Mouse (Mus musculus): ENCODE results near the gene Ece1. TPM values are rescaled to one million over a fixed set of nuclear protein-coding genes. Genes with fewer than 3 reads are reported as not detected.

Gene Ece1
- polyA plus RNA-seq, 1 experiment, result 69.9 TPM

- Histone ChIP-seq H3K36me3 (ENCODE audit: control insufficient read depth, insufficient read depth) (no peaks in the 10 kb centered on the region), H3K4me2 (ENCODE audit: low read depth) (no peak overlapping the region), H3K79me2 (ENCODE audit: control insufficient read depth, insufficient read depth) (no peaks in the 10 kb centered on the region), H3K4me3 (no peak overlapping the region), H3K27me3 (ENCODE audit: control insufficient read depth, insufficient read depth, insufficient read length) (no peaks in the 10 kb centered on the region), H3ac (ENCODE audit: control insufficient read depth, insufficient read length) (no peak overlapping the region)
- TF ChIP-seq TCF3 (IDR thresholded peaks at IDR 0.05; ENCODE audit: insufficient read length, low read depth) (no peak), MAX (IDR thresholded peaks at IDR 0.05; ENCODE audit: low read depth) (no peak), CEBPB (IDR thresholded peaks at IDR 0.05; ENCODE audit: insufficient read depth, poor library complexity, severe bottlenecking) (no peak), TCF12 (IDR thresholded peaks at IDR 0.05; ENCODE audit: insufficient read depth, poor library complexity, severe bottlenecking) (no peak), POLR2A (IDR thresholded peaks at IDR 0.05; ENCODE audit: insufficient read length, low read depth) (no peak), REST (IDR thresholded peaks at IDR 0.05; ENCODE audit: insufficient read depth, insufficient read length) (no peak), MYOG (IDR thresholded peaks at IDR 0.05; ENCODE audit: control insufficient read depth in 1 of 3, insufficient read depth in 1 of 3, insufficient read length in 2 of 3, low read depth in 2 of 3) (no peak), SRF (IDR thresholded peaks at IDR 0.05; ENCODE audit: control insufficient read depth, insufficient read length, low read depth) (no peak), POLR2AphosphoS2 (IDR thresholded peaks at IDR 0.05; ENCODE audit: insufficient read length, low read depth) (no peak), MYOD1 (IDR thresholded peaks at IDR 0.05; ENCODE audit: control insufficient read depth in 1 of 3, insufficient read length in 2 of 3, low read depth in 2 of 3) (no peak), USF1 (IDR thresholded peaks at IDR 0.05; ENCODE audit: low read depth) (no peak), E2F4 (IDR thresholded peaks at IDR 0.05; ENCODE audit: insufficient read depth) (no peak)
Measured at GRCm38 (mm10) chr4:137908915-137909314, 46.9 kb downstream of the Ece1 start.

DNA sequence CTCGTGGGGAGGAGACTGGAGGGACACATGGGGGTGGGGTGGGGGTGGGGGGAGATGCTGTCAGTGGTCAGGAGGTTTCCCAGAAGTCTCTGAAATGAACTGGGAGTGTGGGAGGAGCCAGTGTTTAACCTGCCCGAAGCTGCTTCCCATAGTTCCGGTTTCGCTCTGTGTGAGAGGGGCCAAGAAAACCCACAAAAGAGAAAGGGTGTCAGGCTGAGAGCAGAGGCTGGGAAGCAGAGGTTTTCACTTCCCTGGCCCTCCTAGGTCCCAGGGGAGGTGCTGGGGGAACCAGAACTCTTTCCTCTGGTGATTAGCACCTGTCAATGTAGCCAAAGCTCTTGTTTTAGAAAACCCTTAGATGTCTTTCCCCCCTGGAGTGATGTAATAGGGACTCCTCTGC lies 47.4 kb downstream of the Ece1 start:
- Histone ChIP-seq H3ac (ENCODE audit: control insufficient read depth, insufficient read length) (no peak overlapping the region), H3K4me3 (no peak overlapping the region), H3K79me2 (ENCODE audit: control insufficient read depth, insufficient read depth) (no peaks in the 10 kb centered on the region), H3K27me3 (ENCODE audit: control insufficient read depth, insufficient read depth, insufficient read length) (no peaks in the 10 kb centered on the region), H3K36me3 (ENCODE audit: control insufficient read depth, insufficient read depth) (no peaks in the 10 kb centered on the region), H3K4me2 (ENCODE audit: low read depth) (no peak overlapping the region)
- TF ChIP-seq TCF3 (IDR thresholded peaks at IDR 0.05; ENCODE audit: insufficient read length, low read depth) (no peak), POLR2AphosphoS2 (IDR thresholded peaks at IDR 0.05; ENCODE audit: insufficient read length, low read depth) (no peak), TCF12 (IDR thresholded peaks at IDR 0.05; ENCODE audit: insufficient read depth, poor library complexity, severe bottlenecking) (no peak), SRF (IDR thresholded peaks at IDR 0.05; ENCODE audit: control insufficient read depth, insufficient read length, low read depth) (no peak), CEBPB (IDR thresholded peaks at IDR 0.05; ENCODE audit: insufficient read depth, poor library complexity, severe bottlenecking) (no peak), POLR2A (IDR thresholded peaks at IDR 0.05; ENCODE audit: insufficient read length, low read depth) (no peak), USF1 (IDR thresholded peaks at IDR 0.05; ENCODE audit: low read depth) (no peak), MYOG (IDR thresholded peaks at IDR 0.05; ENCODE audit: control insufficient read depth in 1 of 3, insufficient read depth in 1 of 3, insufficient read length in 2 of 3, low read depth in 2 of 3) (no peak), MYOD1 (IDR thresholded peaks at IDR 0.05; ENCODE audit: control insufficient read depth in 1 of 3, insufficient read length in 2 of 3, low read depth in 2 of 3) (no peak), REST (IDR thresholded peaks at IDR 0.05; ENCODE audit: insufficient read depth, insufficient read length) (no peak), MAX (IDR thresholded peaks at IDR 0.05; ENCODE audit: low read depth) (no peak), E2F4 (IDR thresholded peaks at IDR 0.05; ENCODE audit: insufficient read depth) (no peak)

DNA sequence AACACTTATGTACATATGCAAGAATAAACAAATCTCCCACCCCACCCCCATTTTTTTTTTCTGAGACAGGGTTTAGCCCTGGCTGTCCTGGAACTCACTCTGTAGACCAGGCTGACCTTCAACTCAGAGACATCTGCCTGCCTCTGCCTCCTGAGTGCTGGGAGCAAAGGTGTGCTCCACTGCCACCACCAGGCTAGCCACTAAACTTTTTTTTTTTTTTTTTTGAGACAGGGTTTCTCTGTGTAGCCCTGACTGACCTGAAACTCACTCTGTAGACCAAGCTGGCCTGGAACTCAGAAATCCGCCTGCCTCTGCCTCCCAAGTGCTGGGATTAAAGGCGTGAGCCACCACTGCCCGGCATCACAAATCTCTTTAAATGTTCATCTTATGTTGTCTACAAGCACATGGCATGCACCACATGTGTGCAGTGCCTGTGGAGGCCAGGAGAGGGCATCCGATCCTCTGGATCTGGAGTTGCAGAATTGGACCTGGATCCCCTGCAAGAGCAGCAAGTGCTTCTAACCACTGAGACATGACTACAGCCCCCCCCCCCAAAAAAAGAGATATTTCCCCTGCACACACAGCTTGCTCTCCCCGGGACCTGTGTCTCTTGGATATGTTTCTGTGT lies 48.5 kb downstream of the Ece1 start:
- Histone ChIP-seq H3K36me3 (ENCODE audit: control insufficient read depth, insufficient read depth) (no peaks in the 10 kb centered on the region), H3K4me2 (ENCODE audit: low read depth) (no peak overlapping the region), H3K4me3 (no peak overlapping the region), H3K79me2 (ENCODE audit: control insufficient read depth, insufficient read depth) (no peaks in the 10 kb centered on the region), H3ac (ENCODE audit: control insufficient read depth, insufficient read length) (no peak overlapping the region), H3K27me3 (ENCODE audit: control insufficient read depth, insufficient read depth, insufficient read length) (no peaks in the 10 kb centered on the region)
- TF ChIP-seq MYOG (IDR thresholded peaks at IDR 0.05; ENCODE audit: control insufficient read depth in 1 of 3, insufficient read depth in 1 of 3, insufficient read length in 2 of 3, low read depth in 2 of 3) (no peak), CEBPB (IDR thresholded peaks at IDR 0.05; ENCODE audit: insufficient read depth, poor library complexity, severe bottlenecking) (no peak), POLR2AphosphoS2 (IDR thresholded peaks at IDR 0.05; ENCODE audit: insufficient read length, low read depth) (no peak), POLR2A (IDR thresholded peaks at IDR 0.05; ENCODE audit: insufficient read length, low read depth) (no peak), USF1 (IDR thresholded peaks at IDR 0.05; ENCODE audit: low read depth) (no peak), TCF12 (IDR thresholded peaks at IDR 0.05; ENCODE audit: insufficient read depth, poor library complexity, severe bottlenecking) (no peak), MAX (IDR thresholded peaks at IDR 0.05; ENCODE audit: low read depth) (no peak), REST (IDR thresholded peaks at IDR 0.05; ENCODE audit: insufficient read depth, insufficient read length) (no peak), TCF3 (IDR thresholded peaks at IDR 0.05; ENCODE audit: insufficient read length, low read depth) (no peak), SRF (IDR thresholded peaks at IDR 0.05; ENCODE audit: control insufficient read depth, insufficient read length, low read depth) (no peak)

GRCm38 (mm10) chr4:137911657-137912056 lies 49.6 kb downstream of the Ece1 start:
- Histone ChIP-seq H3K79me2 (ENCODE audit: control insufficient read depth, insufficient read depth) (no peaks in the 10 kb centered on the region), H3K4me3 (no peak overlapping the region), H3K27me3 (ENCODE audit: control insufficient read depth, insufficient read depth, insufficient read length) (no peaks in the 10 kb centered on the region), H3K36me3 (ENCODE audit: control insufficient read depth, insufficient read depth) (no peaks in the 10 kb centered on the region), H3ac (ENCODE audit: control insufficient read depth, insufficient read length) (no peak overlapping the region), H3K4me2 (ENCODE audit: low read depth) (no peak overlapping the region)
- TF ChIP-seq CEBPB (IDR thresholded peaks at IDR 0.05; ENCODE audit: insufficient read depth, poor library complexity, severe bottlenecking) (no peak), USF1 (IDR thresholded peaks at IDR 0.05; ENCODE audit: low read depth) (no peak), REST (IDR thresholded peaks at IDR 0.05; ENCODE audit: insufficient read depth, insufficient read length) (no peak), SRF (IDR thresholded peaks at IDR 0.05; ENCODE audit: control insufficient read depth, insufficient read length, low read depth) (no peak), E2F4 (IDR thresholded peaks at IDR 0.05; ENCODE audit: insufficient read depth) (no peak), TCF12 (IDR thresholded peaks at IDR 0.05; ENCODE audit: insufficient read depth, poor library complexity, severe bottlenecking) (no peak), MYOG (IDR thresholded peaks at IDR 0.05; ENCODE audit: control insufficient read depth in 1 of 3, insufficient read depth in 1 of 3, insufficient read length in 2 of 3, low read depth in 2 of 3) (no peak), MAX (IDR thresholded peaks at IDR 0.05; ENCODE audit: low read depth) (no peak), TCF3 (IDR thresholded peaks at IDR 0.05; ENCODE audit: insufficient read length, low read depth) (no peak), MYOD1 (IDR thresholded peaks at IDR 0.05; ENCODE audit: control insufficient read depth in 1 of 3, insufficient read length in 2 of 3, low read depth in 2 of 3) (no peak), POLR2AphosphoS2 (IDR thresholded peaks at IDR 0.05; ENCODE audit: insufficient read length, low read depth) (no peak), POLR2A (IDR thresholded peaks at IDR 0.05; ENCODE audit: insufficient read length, low read depth) (no peak)

All from myocyte (in vitro differentiated cells).